Mouse (Mus musculus): ENCODE data around the gene Palld. TPM values are rescaled to one million over a fixed set of nuclear protein-coding genes. Genes with fewer than 3 reads are reported as not detected.
A peak's percentile ranks its signal among the peaks of the same experiment; 100 is the strongest.

The Palld gene
- total RNA-seq, 2 experiments from 2014 or later: 148 to 150 TPM

GRCm38 (mm10) chr8:61725306-61726017 lies 177.0 kb downstream of the Palld start:
- DNase-seq: no peak

GRCm38 (mm10) chr8:61722226-61722625 lies 180.3 kb downstream of the Palld start:
- no peak for DNase-seq

- no peak for DNase-seq
Measured at GRCm38 (mm10) chr8:61715351-61716125, 187.0 kb downstream of the Palld start.

- no peak for DNase-seq
Measured at GRCm38 (mm10) chr8:61714293-61714831, 188.1 kb downstream of the Palld start.

GRCm38 (mm10) chr8:61713195-61713990 lies 189.1 kb downstream of the Palld start:
- no peak for DNase-seq

- DNase-seq: no peak
Measured at GRCm38 (mm10) chr8:61712426-61712825, 190.1 kb downstream of the Palld start.

- DNase-seq: no peak
Measured at GRCm38 (mm10) chr8:61708586-61709305, 193.7 kb downstream of the Palld start.

GRCm38 (mm10) chr8:61705491-61705890 lies 197.0 kb downstream of the Palld start:
- no peak for DNase-seq

GRCm38 (mm10) chr8:61702122-61702521 lies 200.4 kb downstream of the Palld start:
- DNase-seq: no peak

- no peak for DNase-seq
Measured at GRCm38 (mm10) chr8:61700932-61701681, 201.4 kb downstream of the Palld start.

GRCm38 (mm10) chr8:61700298-61700697 lies 202.2 kb downstream of the Palld start:
- peak; percentile 22 for DNase-seq

- DNase-seq: no peak
Measured at GRCm38 (mm10) chr8:61698959-61699358, 203.5 kb downstream of the Palld start.

- DNase-seq: no peak
Measured at GRCm38 (mm10) chr8:61697728-61698385, 204.6 kb downstream of the Palld start.

- no peak for DNase-seq
Measured at GRCm38 (mm10) chr8:61696846-61697455, 205.5 kb downstream of the Palld start.

- no peak for DNase-seq
Measured at GRCm38 (mm10) chr8:61695416-61695815, 207.1 kb downstream of the Palld start.

- DNase-seq: no peak
Measured at GRCm38 (mm10) chr8:61692866-61693265, 209.6 kb downstream of the Palld start.

- no peak for DNase-seq
Measured at GRCm38 (mm10) chr8:61692129-61692528, 210.4 kb downstream of the Palld start.

GRCm38 (mm10) chr8:61691391-61691790 lies 211.1 kb downstream of the Palld start:
- DNase-seq: no peak

GRCm38 (mm10) chr8:61687071-61687470 lies 215.4 kb downstream of the Palld start:
- no peak for DNase-seq

- no peak for DNase-seq
Measured at GRCm38 (mm10) chr8:61686340-61686739, 216.2 kb downstream of the Palld start.

Data from gastrocnemius, postnatal 10 days (tissue).